Mouse (Mus musculus): ENCODE data around the gene Atp2b1. TPM values are rescaled to one million over a fixed set of nuclear protein-coding genes. Genes with fewer than 3 reads are reported as not detected.

The Atp2b1 gene
- polyA plus RNA-seq, 1 experiment, result 36.2 TPM

GRCm38 (mm10) chr10:98946031-98946791 is 32.0 kb downstream of the Atp2b1 start:
- H3ac ChIP-seq (ENCODE audit: control insufficient read depth, insufficient read length), result no peak overlapping the region
- H3K36me3 ChIP-seq (ENCODE audit: control insufficient read depth, insufficient read depth), result no peaks in the 10 kb centered on the region
- TF ChIP-seq MYOG (IDR thresholded peaks at IDR 0.05; ENCODE audit: control insufficient read depth in 1 of 3, insufficient read depth in 1 of 3, insufficient read length in 2 of 3, low read depth in 2 of 3) (no peak), E2F4 (IDR thresholded peaks at IDR 0.05; ENCODE audit: insufficient read depth) (no peak), MYOD1 (IDR thresholded peaks at IDR 0.05; ENCODE audit: control insufficient read depth in 1 of 3, insufficient read length in 2 of 3, low read depth in 2 of 3) (no peak), USF1 (IDR thresholded peaks at IDR 0.05; ENCODE audit: low read depth) (no peak), POLR2A (IDR thresholded peaks at IDR 0.05; ENCODE audit: insufficient read length, low read depth) (no peak), REST (IDR thresholded peaks at IDR 0.05; ENCODE audit: insufficient read depth, insufficient read length) (no peak), SRF (IDR thresholded peaks at IDR 0.05; ENCODE audit: control insufficient read depth, insufficient read length, low read depth) (no peak), CEBPB (IDR thresholded peaks at IDR 0.05; ENCODE audit: insufficient read depth, poor library complexity, severe bottlenecking) (no peak), MAX (IDR thresholded peaks at IDR 0.05; ENCODE audit: low read depth) (no peak), TCF12 (IDR thresholded peaks at IDR 0.05; ENCODE audit: insufficient read depth, poor library complexity, severe bottlenecking) (no peak), TCF3 (IDR thresholded peaks at IDR 0.05; ENCODE audit: insufficient read length, low read depth) (no peak), POLR2AphosphoS2 (IDR thresholded peaks at IDR 0.05; ENCODE audit: insufficient read length, low read depth) (no peak)
- H3K4me2 ChIP-seq (ENCODE audit: low read depth), result no peak overlapping the region
- no peaks in the 10 kb centered on the region for H3K27me3 ChIP-seq (ENCODE audit: control insufficient read depth, insufficient read depth, insufficient read length)
- H3K79me2 ChIP-seq (ENCODE audit: control insufficient read depth, insufficient read depth), result peaks cover 98% of the 10 kb centered on the region
- no peak overlapping the region for H3K4me3 ChIP-seq

GRCm38 (mm10) chr10:98947206-98947605 is 33.0 kb downstream of the Atp2b1 start:
- no peaks in the 10 kb centered on the region for H3K36me3 ChIP-seq (ENCODE audit: control insufficient read depth, insufficient read depth)
- TF ChIP-seq CEBPB (IDR thresholded peaks at IDR 0.05; ENCODE audit: insufficient read depth, poor library complexity, severe bottlenecking) (no peak), MYOG (IDR thresholded peaks at IDR 0.05; ENCODE audit: control insufficient read depth in 1 of 3, insufficient read depth in 1 of 3, insufficient read length in 2 of 3, low read depth in 2 of 3) (no peak), REST (IDR thresholded peaks at IDR 0.05; ENCODE audit: insufficient read depth, insufficient read length) (no peak), TCF3 (IDR thresholded peaks at IDR 0.05; ENCODE audit: insufficient read length, low read depth) (no peak), E2F4 (IDR thresholded peaks at IDR 0.05; ENCODE audit: insufficient read depth) (no peak), SRF (IDR thresholded peaks at IDR 0.05; ENCODE audit: control insufficient read depth, insufficient read length, low read depth) (no peak), MYOD1 (IDR thresholded peaks at IDR 0.05; ENCODE audit: control insufficient read depth in 1 of 3, insufficient read length in 2 of 3, low read depth in 2 of 3) (no peak), POLR2A (IDR thresholded peaks at IDR 0.05; ENCODE audit: insufficient read length, low read depth) (no peak)

GRCm38 (mm10) chr10:98948096-98948495 is 33.9 kb downstream of the Atp2b1 start:
- H3K4me2 ChIP-seq (ENCODE audit: low read depth), result no peak overlapping the region
- peaks cover 90% of the 10 kb centered on the region for H3K79me2 ChIP-seq (ENCODE audit: control insufficient read depth, insufficient read depth)
- no peaks in the 10 kb centered on the region for H3K36me3 ChIP-seq (ENCODE audit: control insufficient read depth, insufficient read depth)
- H3K4me3 ChIP-seq, result no peak overlapping the region
- TF ChIP-seq TCF3 (IDR thresholded peaks at IDR 0.05; ENCODE audit: insufficient read length, low read depth) (no peak), REST (IDR thresholded peaks at IDR 0.05; ENCODE audit: insufficient read depth, insufficient read length) (no peak), SRF (IDR thresholded peaks at IDR 0.05; ENCODE audit: control insufficient read depth, insufficient read length, low read depth) (no peak), MAX (IDR thresholded peaks at IDR 0.05; ENCODE audit: low read depth) (no peak), POLR2A (IDR thresholded peaks at IDR 0.05; ENCODE audit: insufficient read length, low read depth) (no peak), CEBPB (IDR thresholded peaks at IDR 0.05; ENCODE audit: insufficient read depth, poor library complexity, severe bottlenecking) (no peak), USF1 (IDR thresholded peaks at IDR 0.05; ENCODE audit: low read depth) (no peak), MYOG (IDR thresholded peaks at IDR 0.05; ENCODE audit: control insufficient read depth in 1 of 3, insufficient read depth in 1 of 3, insufficient read length in 2 of 3, low read depth in 2 of 3) (no peak), MYOD1 (IDR thresholded peaks at IDR 0.05; ENCODE audit: control insufficient read depth in 1 of 3, insufficient read length in 2 of 3, low read depth in 2 of 3) (no peak), E2F4 (IDR thresholded peaks at IDR 0.05; ENCODE audit: insufficient read depth) (no peak), POLR2AphosphoS2 (IDR thresholded peaks at IDR 0.05; ENCODE audit: insufficient read length, low read depth) (no peak), TCF12 (IDR thresholded peaks at IDR 0.05; ENCODE audit: insufficient read depth, poor library complexity, severe bottlenecking) (no peak)
- H3K27me3 ChIP-seq (ENCODE audit: control insufficient read depth, insufficient read depth, insufficient read length), result no peaks in the 10 kb centered on the region
- H3ac ChIP-seq (ENCODE audit: control insufficient read depth, insufficient read length), result no peak overlapping the region

More at GRCm38 (mm10) chr10:98947206-98947605, 33.0 kb downstream of the Atp2b1 start:
- Histone ChIP-seq H3K79me2 (ENCODE audit: control insufficient read depth, insufficient read depth) (peaks cover 98% of the 10 kb centered on the region), H3K4me2 (ENCODE audit: low read depth) (no peak overlapping the region), H3K27me3 (ENCODE audit: control insufficient read depth, insufficient read depth, insufficient read length) (no peaks in the 10 kb centered on the region), H3ac (ENCODE audit: control insufficient read depth, insufficient read length) (no peak overlapping the region), H3K4me3 (no peak overlapping the region)

GRCm38 (mm10) chr10:98949750-98950149 is 35.5 kb downstream of the Atp2b1 start:
- Histone ChIP-seq H3K27me3 (ENCODE audit: control insufficient read depth, insufficient read depth, insufficient read length) (no peaks in the 10 kb centered on the region), H3K79me2 (ENCODE audit: control insufficient read depth, insufficient read depth) (peaks cover 83% of the 10 kb centered on the region), H3K36me3 (ENCODE audit: control insufficient read depth, insufficient read depth) (no peaks in the 10 kb centered on the region), H3K4me3 (no peak overlapping the region), H3ac (ENCODE audit: control insufficient read depth, insufficient read length) (no peak overlapping the region), H3K4me2 (ENCODE audit: low read depth) (no peak overlapping the region)
- no peak for TF ChIP-seq REST (IDR thresholded peaks at IDR 0.05; ENCODE audit: insufficient read depth, insufficient read length)
- no peak for TF ChIP-seq POLR2AphosphoS2 (IDR thresholded peaks at IDR 0.05; ENCODE audit: insufficient read length, low read depth)
- TF ChIP-seq MYOD1 (IDR thresholded peaks at IDR 0.05; ENCODE audit: control insufficient read depth in 1 of 3, insufficient read length in 2 of 3, low read depth in 2 of 3), result no peak
- no peak for TF ChIP-seq CEBPB (IDR thresholded peaks at IDR 0.05; ENCODE audit: insufficient read depth, poor library complexity, severe bottlenecking)
- no peak for TF ChIP-seq TCF12 (IDR thresholded peaks at IDR 0.05; ENCODE audit: insufficient read depth, poor library complexity, severe bottlenecking)
- no peak for TF ChIP-seq SRF (IDR thresholded peaks at IDR 0.05; ENCODE audit: control insufficient read depth, insufficient read length, low read depth)
- no peak for TF ChIP-seq USF1 (IDR thresholded peaks at IDR 0.05; ENCODE audit: low read depth)
- TF ChIP-seq MAX (IDR thresholded peaks at IDR 0.05; ENCODE audit: low read depth), result no peak
- TF ChIP-seq MYOG (IDR thresholded peaks at IDR 0.05; ENCODE audit: control insufficient read depth in 1 of 3, insufficient read depth in 1 of 3, insufficient read length in 2 of 3, low read depth in 2 of 3), result no peak
- no peak for TF ChIP-seq TCF3 (IDR thresholded peaks at IDR 0.05; ENCODE audit: insufficient read length, low read depth)
- no peak for TF ChIP-seq POLR2A (IDR thresholded peaks at IDR 0.05; ENCODE audit: insufficient read length, low read depth)
- TF ChIP-seq E2F4 (IDR thresholded peaks at IDR 0.05; ENCODE audit: insufficient read depth), result no peak
